In genomic region chr19:53081339-53081738, GRCm38 (mm10) we compare ENCODE assay signal across 15 mouse cellular contexts. TPM values are rescaled to one million over a fixed set of nuclear protein-coding genes. Genes with fewer than 3 reads are reported as not detected.
DNase-seq lines count a peak whose midpoint lies in the region; ATAC-seq and TF ChIP-seq lines count a peak whose summit lies in the region.
"Had no signal": no experiment of that assay in that cellular context is flagged by ENCODE, and none has a peak within 500 bp of the region (broad histone marks: within the 10 kb centered on the region; RNA-seq: fewer than 3 reads in every experiment).

No protein-coding gene starts in this region.

- no peaks in the 10 kb centered on the region for H3K9me3 ChIP-seq in forebrain, embryonic 10.5 days
- no peaks in the 10 kb centered on the region for H3K9me3 ChIP-seq in forebrain, embryonic 13.5 days (replicated peaks)
- no peaks in the 10 kb centered on the region; the same call in 1 of the 2 replicates for H3K9me3 ChIP-seq in lung, embryonic 14.5 days (ENCODE audit: low read depth, low read length)
- H3K9me3 ChIP-seq in limb, embryonic 10.5 days (replicated peaks): no peaks in the 10 kb centered on the region
- H3K9me3 ChIP-seq in stomach, embryonic 16.5 days (replicated peaks; ENCODE audit: control insufficient read depth, low read length): peaks cover 4% of the 10 kb centered on the region

- H3K36me3 ChIP-seq in forebrain, embryonic 10.5 days (replicated peaks): no peaks in the 10 kb centered on the region
- H3K36me3 ChIP-seq in forebrain, embryonic 13.5 days (ENCODE audit: poor library complexity, severe bottlenecking): no peaks in the 10 kb centered on the region
- no peaks in the 10 kb centered on the region for H3K36me3 ChIP-seq in lung, embryonic 14.5 days (ENCODE audit: insufficient read depth)
- no peaks in the 10 kb centered on the region for H3K36me3 ChIP-seq in limb, embryonic 10.5 days
- H3K36me3 ChIP-seq in stomach, embryonic 16.5 days (ENCODE audit: control insufficient read depth, insufficient read depth, low read length): no peaks in the 10 kb centered on the region

- no peak for ATAC-seq in forebrain, embryonic 13.5 days
- no peak for ATAC-seq in lung, embryonic 14.5 days (ENCODE audit: insufficient read depth)
- no peak for ATAC-seq in stomach, embryonic 16.5 days (ENCODE audit: insufficient read depth, low FRiP score)
- no peak for ATAC-seq in erythroid progenitor cell, adult 5-6 weeks (replicated peaks; ENCODE audit: low FRiP score, poor library complexity, severe bottlenecking)

- no peaks in the 10 kb centered on the region for H3K27me3 ChIP-seq in forebrain, embryonic 10.5 days (ENCODE audit: poor library complexity, severe bottlenecking)
- H3K27me3 ChIP-seq in forebrain, embryonic 13.5 days: no peaks in the 10 kb centered on the region
- no peaks in the 10 kb centered on the region for H3K27me3 ChIP-seq in lung, embryonic 14.5 days (ENCODE audit: insufficient read depth, low read length)
- H3K27me3 ChIP-seq in limb, embryonic 10.5 days (ENCODE audit: low read depth, poor library complexity, severe bottlenecking): no peaks in the 10 kb centered on the region
- H3K27me3 ChIP-seq in stomach, embryonic 16.5 days (ENCODE audit: control insufficient read depth, insufficient read depth, low read length): no peaks in the 10 kb centered on the region

- 78% methylated on average over 3 of the region's 3 CpGs for WGBS in forebrain, embryonic 10.5 days
- WGBS in forebrain, embryonic 13.5 days: 85% methylated on average over 3 of the region's 3 CpGs
- 76% methylated on average over 3 of the region's 3 CpGs for WGBS in lung, embryonic 14.5 days
- WGBS in limb, embryonic 10.5 days: 79% methylated on average over 3 of the region's 3 CpGs
- WGBS in stomach, embryonic 16.5 days: 79% methylated on average over 3 of the region's 3 CpGs

- H3K9ac ChIP-seq in forebrain, embryonic 13.5 days: no peak overlapping the region
- H3K9ac ChIP-seq in lung, embryonic 14.5 days: no peak overlapping the region
- H3K9ac ChIP-seq in stomach, embryonic 16.5 days (ENCODE audit: low read length): 0 out of 2 replicates have a peak overlapping the region, but pooled peaks have one; percentile 12

- H3K4me3 ChIP-seq in forebrain, embryonic 10.5 days: no peak overlapping the region
- H3K4me3 ChIP-seq in forebrain, embryonic 13.5 days: no peak overlapping the region
- no peak overlapping the region for H3K4me3 ChIP-seq in lung, embryonic 14.5 days (ENCODE audit: low read depth, low read length)
- H3K4me3 ChIP-seq in limb, embryonic 10.5 days: peak overlapping the region; percentile 17; the same call in 1 of the 2 replicates
- no peak overlapping the region for H3K4me3 ChIP-seq in stomach, embryonic 16.5 days (replicated peaks; ENCODE audit: low read length)

- no peak overlapping the region for H3K4me2 ChIP-seq in forebrain, embryonic 13.5 days
- H3K4me2 ChIP-seq in lung, embryonic 14.5 days: no peak overlapping the region
- H3K4me2 ChIP-seq in stomach, embryonic 16.5 days (ENCODE audit: low read depth, low read length): 0 out of 2 replicates have a peak overlapping the region, but pooled peaks have one; percentile 1
- H3K4me2 ChIP-seq: heart, embryonic 11.5 days had no signal

- peak overlapping the region; percentile 48; the same call in 1 of the 2 replicates for H3K27ac ChIP-seq in forebrain, embryonic 10.5 days
- no peak overlapping the region for H3K27ac ChIP-seq in forebrain, embryonic 13.5 days
- H3K27ac ChIP-seq in lung, embryonic 14.5 days (ENCODE audit: low read depth): peak overlapping the region; percentile 66; the same call in 1 of the 2 replicates
- peak overlapping the region; percentile 80 for H3K27ac ChIP-seq in limb, embryonic 10.5 days
- H3K27ac ChIP-seq in stomach, embryonic 16.5 days (ENCODE audit: low read length): peak overlapping the region; percentile 78

- no peak for TF ChIP-seq CTCF in lung, embryonic 14.5 days (IDR thresholded peaks at IDR 0.05; ENCODE audit: low read depth)

- peaks cover 30% of the 10 kb centered on the region for H3K4me1 ChIP-seq in forebrain, embryonic 10.5 days
- H3K4me1 ChIP-seq in forebrain, embryonic 13.5 days: no peaks in the 10 kb centered on the region
- H3K4me1 ChIP-seq in lung, embryonic 14.5 days (ENCODE audit: insufficient read depth): peaks cover 45% of the 10 kb centered on the region
- peaks cover 52% of the 10 kb centered on the region for H3K4me1 ChIP-seq in limb, embryonic 10.5 days
- peaks cover 40% of the 10 kb centered on the region for H3K4me1 ChIP-seq in stomach, embryonic 16.5 days (ENCODE audit: control insufficient read depth, insufficient read depth, low read length)

- no peak for DNase-seq in forebrain, embryonic 10.5 days (ENCODE audit: extremely low spot score, low spot score)
- DNase-seq in lung, embryonic 14.5 days: no peak
- DNase-seq in lung, postnatal 4 days: no peak
- DNase-seq in limb, embryonic 10.5 days (ENCODE audit: low spot score): no peak
- DNase-seq in layer of hippocampus, adult 11-12 months (ENCODE audit: low spot score): no peak
- DNase-seq: adrenal gland, postnatal 36 days; gastrocnemius, postnatal 10 days; heart, postnatal 36 days; layer of hippocampus, postnatal 36 days; lung, adult 2 months; right cerebral cortex, postnatal 4 days had no signal

RNA-seq across cellular contexts. Expression of gene Xpnpep1, which starts 41.3 kb away (rescaled TPM):
- polyA plus RNA-seq in forebrain, embryonic 10.5 days (2016; fragmentation: Nextera tagmentation; extraction: Ambion mirVana): 156 TPM in 2 replicates
- polyA plus RNA-seq in forebrain, embryonic 13.5 days (2015; fragmentation: Nextera tagmentation; extraction: Ambion mirVana): 120 and 130 TPM in 2 replicates
- 196 and 200 TPM in 2 replicates for polyA plus RNA-seq in lung, embryonic 14.5 days (2014; fragmentation: Nextera tagmentation; extraction: Ambion mirVana)
- 138 and 152 TPM in 2 replicates for polyA plus RNA-seq in limb, embryonic 10.5 days (2016; fragmentation: Nextera tagmentation; extraction: Ambion mirVana)
- 157 and 160 TPM in 2 replicates for polyA plus RNA-seq in stomach, embryonic 16.5 days (2015; fragmentation: Nextera tagmentation; extraction: Ambion mirVana)
- total RNA-seq in erythroid progenitor cell, adult 5-6 weeks (2015; ENCODE audit: low replicate concordance): 36.4 and 45.7 TPM in 2 replicates
- 27.3 and 49.2 TPM in 2 replicates for total RNA-seq in erythroid progenitor cell, adult 5-6 weeks (2017; ENCODE audit: low replicate concordance)

RNA-seq across cellular contexts. Expression of gene Add3, which starts 58.9 kb away (rescaled TPM):
- 55.4 and 59.3 TPM in 2 replicates for polyA plus RNA-seq in forebrain, embryonic 10.5 days (2016; fragmentation: Nextera tagmentation; extraction: Ambion mirVana)
- 34.2 and 34.5 TPM in 2 replicates for polyA plus RNA-seq in forebrain, embryonic 13.5 days (2015; fragmentation: Nextera tagmentation; extraction: Ambion mirVana)
- polyA plus RNA-seq in lung, embryonic 14.5 days (2014; fragmentation: Nextera tagmentation; extraction: Ambion mirVana): 119 and 123 TPM in 2 replicates
- 46.4 and 63.7 TPM in 2 replicates for polyA plus RNA-seq in limb, embryonic 10.5 days (2016; fragmentation: Nextera tagmentation; extraction: Ambion mirVana)
- 82.6 and 84.9 TPM in 2 replicates for polyA plus RNA-seq in stomach, embryonic 16.5 days (2015; fragmentation: Nextera tagmentation; extraction: Ambion mirVana)
- 24.9 and 26.4 TPM in 2 replicates for total RNA-seq in erythroid progenitor cell, adult 5-6 weeks (2015; ENCODE audit: low replicate concordance)
- 10.1 and 24.5 TPM in 2 replicates for total RNA-seq in erythroid progenitor cell, adult 5-6 weeks (2017; ENCODE audit: low replicate concordance)
